Mouse (Mus musculus): ENCODE data around the gene Cacna1c. TPM values are rescaled to one million over a fixed set of nuclear protein-coding genes. Genes with fewer than 3 reads are reported as not detected.

Gene Cacna1c
- total and polyA plus RNA-seq, 2 experiments from 2014 or later = 4.2 to 43.3 TPM

DNA sequence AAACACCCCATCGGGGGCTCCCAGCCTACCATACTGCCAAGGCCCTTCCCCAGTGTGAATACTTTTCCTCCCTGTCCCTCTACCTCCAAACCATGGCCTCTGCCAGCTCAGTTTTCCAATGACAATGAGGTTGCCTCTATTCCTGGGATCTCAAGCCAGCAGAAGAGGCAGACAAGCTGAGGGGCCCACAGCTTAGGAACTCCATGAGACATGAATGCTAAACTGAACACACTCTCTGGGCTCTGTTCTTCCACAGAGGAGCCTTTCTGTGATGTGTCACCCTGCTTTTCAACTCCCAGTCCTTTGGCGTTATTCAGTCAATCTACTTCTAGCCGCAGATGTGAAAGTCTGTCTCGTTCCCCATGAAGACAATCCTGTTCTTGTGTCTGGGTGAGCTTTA, 399.8 kb downstream of the Cacna1c start:
- Histone ChIP-seq H3K4me1 (ENCODE audit: insufficient read depth) (peaks cover 7% of the 10 kb centered on the region; the same call in 1 of the 2 replicates), H3K27ac (ENCODE audit: low read depth, low read length) (no peak overlapping the region; the same call in 1 of the 2 replicates), H3K27me3 (ENCODE audit: insufficient read depth, low read length) (no peaks in the 10 kb centered on the region), H3K9me3 (ENCODE audit: low read length) (no peaks in the 10 kb centered on the region), H3K36me3 (ENCODE audit: insufficient read depth) (no peaks in the 10 kb centered on the region), H3K4me3 (ENCODE audit: low read depth, low read length) (no peak overlapping the region), H3K4me2 (ENCODE audit: low read depth) (no peak overlapping the region), H3K9ac (no peak overlapping the region)
- TF ChIP-seq CTCF (IDR thresholded peaks at IDR 0.05; ENCODE audit: low read depth) = no peak
- WGBS = 60% methylated on average over 4 of the region's 4 CpGs
- peak; percentile 52 for ATAC-seq
- no peak for DNase-seq

DNA sequence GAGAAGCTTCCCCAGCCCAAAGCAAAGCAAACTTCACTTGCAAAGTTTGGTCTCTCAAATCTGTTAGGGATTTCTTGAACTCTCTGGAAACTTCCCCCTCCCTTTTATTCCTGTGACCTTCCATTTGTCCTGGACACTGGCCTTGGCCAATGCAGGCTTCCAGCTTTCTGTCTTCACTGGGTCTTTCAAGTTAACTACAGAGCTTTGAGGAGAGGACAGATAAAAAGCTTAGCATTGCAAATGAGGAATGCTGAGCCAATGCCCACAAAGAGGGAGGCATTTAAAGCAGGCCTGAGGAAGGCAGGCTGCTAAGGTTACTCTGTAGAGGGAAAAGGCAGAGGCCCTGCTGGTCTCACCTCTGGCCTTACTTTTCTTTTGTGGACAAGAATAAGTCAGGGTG, 400.5 kb downstream of the Cacna1c start:
- Histone ChIP-seq H3K36me3 (ENCODE audit: insufficient read depth) (no peaks in the 10 kb centered on the region), H3K27ac (ENCODE audit: low read depth, low read length) (no peak overlapping the region), H3K9me3 (ENCODE audit: low read length) (no peaks in the 10 kb centered on the region), H3K4me3 (ENCODE audit: low read depth, low read length) (no peak overlapping the region), H3K4me1 (ENCODE audit: insufficient read depth) (peaks cover 7% of the 10 kb centered on the region; the same call in 1 of the 2 replicates), H3K4me2 (ENCODE audit: low read depth) (no peak overlapping the region), H3K27me3 (ENCODE audit: insufficient read depth, low read length) (no peaks in the 10 kb centered on the region), H3K9ac (no peak overlapping the region)
- ATAC-seq = peak; percentile 42; the same call in 1 of the 2 replicates
- DNase-seq = no peak
- TF ChIP-seq CTCF (IDR thresholded peaks at IDR 0.05; ENCODE audit: low read depth) = no peak

DNA sequence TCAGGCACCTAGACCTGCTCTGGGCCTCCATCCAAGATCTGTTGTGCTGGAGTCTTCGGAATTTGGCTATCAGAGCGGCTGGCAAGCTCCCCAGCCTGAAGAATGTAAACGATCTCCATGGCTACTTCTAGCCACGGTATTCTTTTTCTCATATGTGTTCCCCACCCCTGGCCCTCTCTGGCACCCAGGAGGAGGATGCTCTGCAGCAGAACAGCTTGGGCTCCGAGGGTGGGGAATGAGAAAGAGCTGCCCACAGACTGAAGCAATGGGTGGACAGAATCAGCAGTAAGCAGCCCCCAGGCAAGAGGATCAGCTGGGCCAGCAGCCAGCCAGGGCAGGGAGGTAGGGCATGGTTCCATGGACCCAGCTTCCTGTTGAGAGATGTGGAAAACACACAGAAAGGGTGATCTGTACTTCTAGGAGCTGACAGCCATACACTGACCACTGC, 404.3 kb downstream of the Cacna1c start:
- no peak for TF ChIP-seq CTCF (IDR thresholded peaks at IDR 0.05; ENCODE audit: low read depth)
- H3K4me3 ChIP-seq (ENCODE audit: low read depth, low read length) = no peak overlapping the region
- H3K9ac ChIP-seq = no peak overlapping the region
- no peak overlapping the region; the same call in 1 of the 2 replicates for H3K4me2 ChIP-seq (ENCODE audit: low read depth)
- H3K27me3 ChIP-seq (ENCODE audit: insufficient read depth, low read length) = no peaks in the 10 kb centered on the region
- H3K9me3 ChIP-seq (ENCODE audit: low read length) = no peaks in the 10 kb centered on the region
- H3K27ac ChIP-seq (ENCODE audit: low read depth, low read length) = peak overlapping the region; percentile 21; the same call in 1 of the 2 replicates
- peaks cover 7% of the 10 kb centered on the region; the same call in 1 of the 2 replicates for H3K4me1 ChIP-seq (ENCODE audit: insufficient read depth)
- H3K36me3 ChIP-seq (ENCODE audit: insufficient read depth) = no peaks in the 10 kb centered on the region
- ATAC-seq (peak; percentile 49), DNase-seq (peak; percentile 55)
- WGBS = 13% methylated on average over 5 of the region's 5 CpGs

DNA sequence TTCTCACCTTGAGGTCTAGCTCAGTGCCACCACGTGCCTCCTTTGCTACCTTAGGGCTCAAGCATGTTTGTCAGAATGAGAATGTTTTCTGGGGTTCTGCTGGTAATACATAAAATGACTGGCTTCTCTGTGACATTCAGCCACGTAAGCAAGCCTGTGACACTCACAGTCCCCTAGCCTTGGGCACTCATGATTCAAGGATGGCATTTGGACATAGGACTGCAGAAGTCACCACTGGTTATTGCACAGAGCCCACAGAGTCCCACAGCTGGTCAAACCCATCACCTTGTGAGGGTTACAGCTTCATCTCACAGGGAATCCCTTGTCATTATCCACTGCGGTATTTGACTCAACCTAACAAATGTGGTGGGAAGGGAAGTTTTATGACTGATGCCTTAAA, 408.3 kb downstream of the Cacna1c start:
- Histone ChIP-seq H3K27me3 (ENCODE audit: insufficient read depth, low read length) (no peaks in the 10 kb centered on the region), H3K9me3 (ENCODE audit: low read length) (no peaks in the 10 kb centered on the region), H3K9ac (no peak overlapping the region), H3K36me3 (ENCODE audit: insufficient read depth) (no peaks in the 10 kb centered on the region), H3K27ac (ENCODE audit: low read depth, low read length) (no peak overlapping the region), H3K4me3 (ENCODE audit: low read depth, low read length) (no peak overlapping the region), H3K4me2 (ENCODE audit: low read depth) (no peak overlapping the region), H3K4me1 (ENCODE audit: insufficient read depth) (peaks cover 8% of the 10 kb centered on the region; the same call in 1 of the 2 replicates)
- 88% methylated on average over 3 of the region's 3 CpGs for WGBS
- TF ChIP-seq CTCF (IDR thresholded peaks at IDR 0.05; ENCODE audit: low read depth) = no peak
- no peak for DNase-seq
- ATAC-seq = no peak

DNA sequence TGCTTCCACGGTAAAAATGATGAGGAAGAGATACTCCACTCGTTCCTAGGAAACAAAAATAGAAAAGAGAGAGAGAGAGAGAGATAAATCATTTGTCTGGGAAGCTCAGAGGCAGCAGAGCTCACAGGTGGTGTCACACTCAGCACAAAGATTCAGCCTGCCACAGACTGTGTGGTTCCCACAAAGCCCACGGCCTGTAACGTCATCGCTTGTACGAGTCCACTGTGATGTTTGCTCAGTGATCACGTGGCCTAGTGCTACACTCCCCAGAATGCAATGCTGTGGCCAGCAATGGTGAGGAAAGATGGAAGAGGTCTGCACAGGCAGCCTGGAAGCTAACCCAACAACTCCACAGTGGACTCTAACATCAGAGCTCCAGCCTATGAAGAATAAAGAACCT, 415.9 kb downstream of the Cacna1c start:
- no peak overlapping the region for H3K4me2 ChIP-seq (ENCODE audit: low read depth)
- DNase-seq (no peak), ATAC-seq (no peak)
- no peaks in the 10 kb centered on the region for H3K27me3 ChIP-seq (ENCODE audit: insufficient read depth, low read length)
- H3K27ac ChIP-seq (ENCODE audit: low read depth, low read length) = no peak overlapping the region
- H3K9me3 ChIP-seq (ENCODE audit: low read length) = no peaks in the 10 kb centered on the region
- TF ChIP-seq CTCF (IDR thresholded peaks at IDR 0.05; ENCODE audit: low read depth) = no peak
- 0 out of 2 replicates have a peak, but pooled peaks cover 3% of the 10 kb centered on the region for H3K4me1 ChIP-seq (ENCODE audit: insufficient read depth)
- H3K9ac ChIP-seq = no peak overlapping the region
- H3K36me3 ChIP-seq (ENCODE audit: insufficient read depth) = peaks cover 9% of the 10 kb centered on the region; the same call in 1 of the 2 replicates
- no peak overlapping the region for H3K4me3 ChIP-seq (ENCODE audit: low read depth, low read length)
- 62% methylated on average over 7 of the region's 7 CpGs for WGBS

DNA sequence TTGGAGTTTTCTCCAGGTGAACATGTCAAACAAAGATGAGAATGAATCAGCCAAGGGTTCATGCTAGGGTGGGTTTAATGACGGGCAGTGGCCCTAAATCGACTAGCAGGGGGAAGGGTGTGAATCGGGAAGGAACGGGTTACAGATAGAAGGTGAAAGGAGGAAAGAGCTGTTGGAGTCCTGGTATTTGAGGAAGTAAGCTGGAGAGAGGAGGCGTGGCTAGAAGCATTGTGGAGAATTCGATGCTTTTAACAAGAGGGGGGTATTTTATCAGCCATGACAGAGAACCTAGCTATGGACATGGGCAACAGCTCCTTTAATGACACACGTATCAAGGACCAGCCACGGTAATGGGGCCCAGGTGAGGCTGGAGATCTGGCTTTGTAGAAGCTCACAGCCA, 417.0 kb downstream of the Cacna1c start:
- TF ChIP-seq CTCF (IDR thresholded peaks at IDR 0.05; ENCODE audit: low read depth) = no peak
- Histone ChIP-seq H3K4me3 (ENCODE audit: low read depth, low read length) (no peak overlapping the region), H3K9me3 (ENCODE audit: low read length) (no peaks in the 10 kb centered on the region), H3K27me3 (ENCODE audit: insufficient read depth, low read length) (no peaks in the 10 kb centered on the region), H3K4me1 (ENCODE audit: insufficient read depth) (0 out of 2 replicates have a peak, but pooled peaks cover 3% of the 10 kb centered on the region), H3K36me3 (ENCODE audit: insufficient read depth) (peaks cover 15% of the 10 kb centered on the region; the same call in 1 of the 2 replicates), H3K4me2 (ENCODE audit: low read depth) (no peak overlapping the region), H3K9ac (no peak overlapping the region), H3K27ac (ENCODE audit: low read depth, low read length) (no peak overlapping the region)
- ATAC-seq (no peak), DNase-seq (no peak)
- WGBS = 90% methylated on average over 8 of the region's 8 CpGs

DNA sequence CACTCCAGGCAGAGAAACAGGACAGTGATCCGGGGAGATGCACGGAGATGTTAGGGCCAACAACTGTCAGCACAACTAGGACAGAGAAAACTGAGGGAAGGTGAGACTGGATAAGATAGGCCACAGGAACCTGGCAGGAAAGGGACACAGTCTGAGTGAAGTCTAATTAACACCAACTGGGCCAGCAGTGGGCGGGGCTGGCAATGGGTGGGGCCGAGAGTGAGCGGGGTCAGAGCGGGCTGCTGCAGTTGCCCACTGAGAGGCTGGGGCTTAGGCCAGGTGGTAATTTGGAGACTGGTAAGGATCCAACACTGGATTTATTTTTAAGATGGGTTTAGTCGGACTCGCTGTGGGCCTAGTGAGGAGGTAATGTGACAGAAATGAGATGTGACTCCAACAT, 418.8 kb downstream of the Cacna1c start:
- ATAC-seq (no peak), DNase-seq (no peak)
- TF ChIP-seq CTCF (IDR thresholded peaks at IDR 0.05; ENCODE audit: low read depth) = no peak
- H3K4me2 ChIP-seq (ENCODE audit: low read depth) = no peak overlapping the region
- H3K9me3 ChIP-seq (ENCODE audit: low read length) = no peaks in the 10 kb centered on the region
- WGBS = 71% methylated on average over 8 of the region's 8 CpGs
- no peaks in the 10 kb centered on the region for H3K4me1 ChIP-seq (ENCODE audit: insufficient read depth)
- no peaks in the 10 kb centered on the region for H3K27me3 ChIP-seq (ENCODE audit: insufficient read depth, low read length)
- no peak overlapping the region for H3K9ac ChIP-seq
- H3K36me3 ChIP-seq (ENCODE audit: insufficient read depth) = peaks cover 15% of the 10 kb centered on the region; the same call in 1 of the 2 replicates
- no peak overlapping the region for H3K4me3 ChIP-seq (ENCODE audit: low read depth, low read length)
- H3K27ac ChIP-seq (ENCODE audit: low read depth, low read length) = no peak overlapping the region

All from forebrain, postnatal 0 days (tissue).